Mouse (Mus musculus): ENCODE measurements at regions not wholly inside any gene's neighbourhood (a gene's known extent, or its start where the extent isn't known, plus 50 kb on each side); places are given as distances from the start of the nearest gene placed in this dataset.
A peak's percentile ranks its signal among the peaks of the same experiment; 100 is the strongest.

DNA sequence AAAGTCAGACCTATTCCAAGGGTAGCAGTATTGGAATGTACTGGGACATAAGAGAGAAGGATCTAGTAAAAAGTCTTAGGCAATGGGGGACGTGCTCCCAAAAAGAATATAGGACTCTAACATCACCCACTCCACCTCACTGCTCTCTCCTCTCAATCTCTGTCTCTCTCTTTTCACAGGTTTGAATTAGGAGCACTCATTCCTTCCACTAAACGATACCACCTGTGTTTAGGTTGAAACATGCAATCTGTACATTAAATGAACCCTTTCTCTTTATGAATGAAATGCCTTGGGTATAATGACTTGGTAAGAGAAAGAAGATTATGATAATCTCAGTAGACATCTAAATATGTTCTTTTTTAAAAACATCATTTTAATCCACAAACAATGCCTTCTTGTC is 129.4 kb downstream of the Zpld1 start:
- TF ChIP-seq CTCF (IDR thresholded peaks at IDR 0.05) (no peak), POLR2A (IDR thresholded peaks at IDR 0.05; ENCODE audit: insufficient read depth, low read depth, low read length) (no peak), EP300 (IDR thresholded peaks at IDR 0.05; ENCODE audit: insufficient read depth, low read depth, low read length) (no peak)
- Histone ChIP-seq H3K36me3 (ENCODE audit: control insufficient read depth, insufficient read depth, low read length) (no peaks in the 10 kb centered on the region), H3K27ac (no peak overlapping the region), H3K4me1 (ENCODE audit: control insufficient read depth, insufficient read depth, low read length) (no peaks in the 10 kb centered on the region), H3K4me3 (no peak overlapping the region), H3K27me3 (ENCODE audit: control insufficient read depth, insufficient read depth, low read length) (no peaks in the 10 kb centered on the region), H3K9ac (ENCODE audit: low read depth, low read length) (no peak overlapping the region), H3K79me2 (replicated peaks; ENCODE audit: control insufficient read depth, insufficient read depth, low read length) (no peaks in the 10 kb centered on the region)
- DNase-seq, result no peak
- intact Hi-C loops (cut with DNase I), result no loop called here
- 73% methylated on average over 2 of the region's 2 CpGs for WGBS

GRCm38 (mm10) chr16:55166181-55166848 is 131.5 kb downstream of the Zpld1 start:
- WGBS, result 51% methylated on average over 8 of the region's 8 CpGs

GRCm38 (mm10) chr16:55162926-55163325 is 134.9 kb downstream of the Zpld1 start:
- H3K4me1 ChIP-seq (ENCODE audit: control insufficient read depth, insufficient read depth, low read length), result no peaks in the 10 kb centered on the region
- no peak overlapping the region for H3K27ac ChIP-seq
- H3K4me3 ChIP-seq, result no peak overlapping the region
- TF ChIP-seq EP300 (IDR thresholded peaks at IDR 0.05; ENCODE audit: insufficient read depth, low read depth, low read length) (no peak), CTCF (IDR thresholded peaks at IDR 0.05) (no peak), POLR2A (IDR thresholded peaks at IDR 0.05; ENCODE audit: insufficient read depth, low read depth, low read length) (no peak)
- WGBS, result 54% methylated on average over 6 of the region's 6 CpGs
- H3K27me3 ChIP-seq (ENCODE audit: control insufficient read depth, insufficient read depth, low read length), result no peaks in the 10 kb centered on the region
- no peak for DNase-seq
- no peak overlapping the region for H3K9ac ChIP-seq (ENCODE audit: low read depth, low read length)
- no peaks in the 10 kb centered on the region for H3K79me2 ChIP-seq (replicated peaks; ENCODE audit: control insufficient read depth, insufficient read depth, low read length)
- intact Hi-C loops (cut with DNase I), result no loop called here
- H3K36me3 ChIP-seq (ENCODE audit: control insufficient read depth, insufficient read depth, low read length), result no peaks in the 10 kb centered on the region

More at GRCm38 (mm10) chr16:55166181-55166848, 131.5 kb downstream of the Zpld1 start:
- Histone ChIP-seq H3K79me2 (replicated peaks; ENCODE audit: control insufficient read depth, insufficient read depth, low read length) (no peaks in the 10 kb centered on the region), H3K36me3 (ENCODE audit: control insufficient read depth, insufficient read depth, low read length) (no peaks in the 10 kb centered on the region), H3K4me1 (ENCODE audit: control insufficient read depth, insufficient read depth, low read length) (no peaks in the 10 kb centered on the region), H3K27ac (no peak overlapping the region), H3K27me3 (ENCODE audit: control insufficient read depth, insufficient read depth, low read length) (no peaks in the 10 kb centered on the region), H3K9ac (ENCODE audit: low read depth, low read length) (no peak overlapping the region), H3K4me3 (no peak overlapping the region)
- TF ChIP-seq EP300 (IDR thresholded peaks at IDR 0.05; ENCODE audit: insufficient read depth, low read depth, low read length) (no peak), POLR2A (IDR thresholded peaks at IDR 0.05; ENCODE audit: insufficient read depth, low read depth, low read length) (no peak)
- intact Hi-C loops (cut with DNase I), result no loop called here
- no peak for DNase-seq

GRCm38 (mm10) chr16:55151726-55152125 is 146.1 kb downstream of the Zpld1 start:
- TF ChIP-seq POLR2A (IDR thresholded peaks at IDR 0.05; ENCODE audit: insufficient read depth, low read depth, low read length), result no peak
- TF ChIP-seq CTCF (IDR thresholded peaks at IDR 0.05), result peak; percentile 30
- no peak for TF ChIP-seq EP300 (IDR thresholded peaks at IDR 0.05; ENCODE audit: insufficient read depth, low read depth, low read length)
- no peak overlapping the region for H3K27ac ChIP-seq
- H3K4me1 ChIP-seq (ENCODE audit: control insufficient read depth, insufficient read depth, low read length), result no peaks in the 10 kb centered on the region
- H3K79me2 ChIP-seq (replicated peaks; ENCODE audit: control insufficient read depth, insufficient read depth, low read length), result no peaks in the 10 kb centered on the region
- intact Hi-C loops (cut with DNase I), result no loop called here
- no peaks in the 10 kb centered on the region for H3K27me3 ChIP-seq (ENCODE audit: control insufficient read depth, insufficient read depth, low read length)
- H3K4me3 ChIP-seq, result no peak overlapping the region
- 32% methylated on average over 4 of the region's 4 CpGs for WGBS
- no peaks in the 10 kb centered on the region for H3K36me3 ChIP-seq (ENCODE audit: control insufficient read depth, insufficient read depth, low read length)
- no peak overlapping the region for H3K9ac ChIP-seq (ENCODE audit: low read depth, low read length)
- DNase-seq, result no peak

- Histone ChIP-seq H3K27ac (no peak overlapping the region), H3K79me2 (replicated peaks; ENCODE audit: control insufficient read depth, insufficient read depth, low read length) (no peaks in the 10 kb centered on the region), H3K4me3 (no peak overlapping the region), H3K36me3 (ENCODE audit: control insufficient read depth, insufficient read depth, low read length) (no peaks in the 10 kb centered on the region), H3K9ac (ENCODE audit: low read depth, low read length) (no peak overlapping the region), H3K27me3 (ENCODE audit: control insufficient read depth, insufficient read depth, low read length) (no peaks in the 10 kb centered on the region), H3K4me1 (ENCODE audit: control insufficient read depth, insufficient read depth, low read length) (no peaks in the 10 kb centered on the region)
- 86% methylated on average over 6 of the region's 6 CpGs for WGBS
- no peak for TF ChIP-seq CTCF (IDR thresholded peaks at IDR 0.05)
- no peak for TF ChIP-seq EP300 (IDR thresholded peaks at IDR 0.05; ENCODE audit: insufficient read depth, low read depth, low read length)
- no peak for TF ChIP-seq POLR2A (IDR thresholded peaks at IDR 0.05; ENCODE audit: insufficient read depth, low read depth, low read length)
- intact Hi-C loops (cut with DNase I), result no loop called here
- DNase-seq, result no peak
Observed at GRCm38 (mm10) chr16:55142431-55143173, 155.2 kb downstream of the Zpld1 start.

- H3K27me3 ChIP-seq (ENCODE audit: control insufficient read depth, insufficient read depth, low read length), result no peaks in the 10 kb centered on the region
- H3K4me1 ChIP-seq (ENCODE audit: control insufficient read depth, insufficient read depth, low read length), result no peaks in the 10 kb centered on the region
- intact Hi-C loops (cut with DNase I), result no loop called here
- no peaks in the 10 kb centered on the region for H3K79me2 ChIP-seq (replicated peaks; ENCODE audit: control insufficient read depth, insufficient read depth, low read length)
- no peaks in the 10 kb centered on the region for H3K36me3 ChIP-seq (ENCODE audit: control insufficient read depth, insufficient read depth, low read length)
- DNase-seq, result no peak
- no peak overlapping the region for H3K4me3 ChIP-seq
- TF ChIP-seq POLR2A (IDR thresholded peaks at IDR 0.05; ENCODE audit: insufficient read depth, low read depth, low read length) (no peak), CTCF (IDR thresholded peaks at IDR 0.05) (no peak), EP300 (IDR thresholded peaks at IDR 0.05; ENCODE audit: insufficient read depth, low read depth, low read length) (no peak)
- H3K9ac ChIP-seq (ENCODE audit: low read depth, low read length), result no peak overlapping the region
- no peak overlapping the region for H3K27ac ChIP-seq
Observed at GRCm38 (mm10) chr16:55134961-55135360, 162.8 kb downstream of the Zpld1 start.
